In the genomic region with DNA sequence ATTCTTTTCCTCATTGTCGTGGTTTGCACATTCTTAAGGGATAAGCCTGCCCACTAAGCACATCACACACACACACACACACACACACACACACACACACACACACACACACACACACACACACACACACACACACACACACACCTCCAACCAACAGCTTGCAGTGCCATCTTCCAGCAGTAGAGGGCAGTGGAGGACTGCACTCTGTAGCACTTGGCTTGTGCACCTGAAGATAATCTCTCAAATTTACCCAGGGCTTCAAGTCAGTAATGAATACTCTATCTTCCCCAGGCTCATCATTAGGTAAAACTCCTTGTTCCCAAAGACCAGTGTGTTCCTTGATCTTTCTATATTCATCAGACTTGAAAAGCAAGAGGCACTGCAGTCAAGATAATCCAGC, we compare ENCODE assay signal across 9 mouse cellular contexts. TPM values are rescaled to one million over a fixed set of nuclear protein-coding genes. Genes with fewer than 3 reads are reported as not detected.
DNase-seq lines count a peak whose midpoint lies in the region; ATAC-seq and TF ChIP-seq lines count a peak whose summit lies in the region.
"Had no signal": no experiment of that assay in that cellular context is flagged by ENCODE, and none has a peak within 500 bp of the region (broad histone marks: within the 10 kb centered on the region; RNA-seq: fewer than 3 reads in every experiment).

No protein-coding gene starts in this region.

- TF ChIP-seq CTCF in CH12.LX (conservative IDR thresholded peaks at IDR 0.05 in 1 of 2, IDR thresholded peaks at IDR 0.05 in 1 of 2; ENCODE audit: low read depth in 2 of 2, low read length in 2 of 2), result peak; percentile 74 to 86
- peak; percentile 77 for TF ChIP-seq CTCF in bone marrow, adult 2 months (IDR thresholded peaks at IDR 0.05; ENCODE audit: control insufficient read depth, insufficient read depth, low read length)

- no peaks in the 10 kb centered on the region for H3K36me3 ChIP-seq in heart, embryonic 12.5 days
- H3K36me3 ChIP-seq in CH12.LX (replicated peaks in 1 of 2; ENCODE audit: control insufficient read depth in 1 of 2, insufficient read depth in 1 of 2, low read length in 1 of 2), result no peaks in the 10 kb centered on the region
- H3K36me3 ChIP-seq in liver, embryonic 13.5 days, result no peaks in the 10 kb centered on the region

- in situ Hi-C loops in CH12.LX (cut with MboI; ENCODE audit: low pct_ligation_motif_present, low pct_unique_long_range_greater_than_20kb, low sequenced_read_pairs), result no loop called here

- ATAC-seq in heart, embryonic 12.5 days (ENCODE audit: insufficient number of reproducible peaks, low FRiP score), result no peak
- peak; percentile 70 for ATAC-seq in frontal cortex, adult (ENCODE audit: low TSS enrichment)
- no peak for ATAC-seq in liver, embryonic 13.5 days (ENCODE audit: low read depth)
- ATAC-seq in inflammation-experienced regulatory T-cells, adult 6 months, result no peak

- H3K9ac ChIP-seq in heart, embryonic 12.5 days, result no peak overlapping the region
- no peak overlapping the region for H3K9ac ChIP-seq in CH12.LX (ENCODE audit: insufficient read depth, low read depth)
- H3K9ac ChIP-seq in liver, embryonic 13.5 days, result no peak overlapping the region

- dilution Hi-C loops in CH12.LX (cut with MboI; ENCODE audit: extremely low pct_ligation_motif_present, extremely low pct_unique_long_range_greater_than_20kb, low sequenced_read_pairs), result no loop called here

- H3K27ac ChIP-seq in heart, embryonic 12.5 days (ENCODE audit: poor library complexity, severe bottlenecking), result no peak overlapping the region
- no peak overlapping the region for H3K27ac ChIP-seq in CH12.LX (ENCODE audit: insufficient read depth, low read depth)
- no peak overlapping the region for H3K27ac ChIP-seq in bone marrow, adult 2 months (ENCODE audit: control insufficient read depth, insufficient read depth, low read depth, low read length, poor library complexity)
- no peak overlapping the region for H3K27ac ChIP-seq in liver, embryonic 13.5 days
- H3K27ac ChIP-seq: macrophage had no signal

- no peaks in the 10 kb centered on the region for H3K27me3 ChIP-seq in heart, embryonic 12.5 days (replicated peaks)
- no peaks in the 10 kb centered on the region for H3K27me3 ChIP-seq in CH12.LX (replicated peaks)
- 0 out of 2 replicates have a peak, but pooled peaks cover 3% of the 10 kb centered on the region for H3K27me3 ChIP-seq in liver, embryonic 13.5 days

- H3K4me3 ChIP-seq in heart, embryonic 12.5 days, result no peak overlapping the region
- no peak overlapping the region for H3K4me3 ChIP-seq in CH12.LX (replicated peaks in 1 of 3; ENCODE audit: low read depth in 2 of 3, low read length in 2 of 3, poor library complexity in 1 of 3)
- no peak overlapping the region for H3K4me3 ChIP-seq in bone marrow, adult 2 months (replicated peaks; ENCODE audit: control insufficient read depth, low read depth, low read length)
- no peak overlapping the region for H3K4me3 ChIP-seq in liver, embryonic 13.5 days (replicated peaks)

- H3K9me3 ChIP-seq in heart, embryonic 12.5 days (replicated peaks), result no peaks in the 10 kb centered on the region; the same call in 1 of the 2 replicates
- peaks cover 5% of the 10 kb centered on the region for H3K9me3 ChIP-seq in CH12.LX (replicated peaks; ENCODE audit: low read length)
- no peaks in the 10 kb centered on the region for H3K9me3 ChIP-seq in liver, embryonic 13.5 days (replicated peaks)

- TF ChIP-seq POLR2A in CH12.LX (IDR thresholded peaks at IDR 0.05; ENCODE audit: low read depth, low read length), result no peak
- no peak for TF ChIP-seq POLR2A in bone marrow, adult 2 months (IDR thresholded peaks at IDR 0.05; ENCODE audit: borderline replicate concordance, control insufficient read depth, low read depth, low read length)

- WGBS in heart, embryonic 12.5 days, result 6% methylated on average over 1 of the region's 1 CpGs
- 6% methylated on average over 1 of the region's 1 CpGs for WGBS in bone marrow, adult 2 months
- 0% methylated on average over 1 of the region's 1 CpGs for WGBS in liver, embryonic 13.5 days (ENCODE audit: insufficient replicate concordance)

- H3K4me1 ChIP-seq in heart, embryonic 12.5 days (replicated peaks), result peaks cover 8% of the 10 kb centered on the region; the same call in 1 of the 2 replicates
- H3K4me1 ChIP-seq in CH12.LX (ENCODE audit: control insufficient read depth in 1 of 2, insufficient read depth in 2 of 2), result peaks cover 2 to 5% of the 10 kb centered on the region in 2 experiments; a peak in 1 of 4 replicates
- H3K4me1 ChIP-seq in bone marrow, adult 2 months (ENCODE audit: control insufficient read depth, insufficient read depth, low read length), result no peaks in the 10 kb centered on the region
- H3K4me1 ChIP-seq in liver, embryonic 13.5 days (replicated peaks), result no peaks in the 10 kb centered on the region

- H3K79me2 ChIP-seq in CH12.LX (replicated peaks; ENCODE audit: control insufficient read depth, extremely low read depth, insufficient read depth, poor library complexity, severe bottlenecking), result no peaks in the 10 kb centered on the region

- DNase-seq in heart, postnatal 4 days, result peak; percentile 40
- peak; percentile 81 for DNase-seq in CH12.LX (ENCODE audit: extremely low read depth)
- peak; percentile 15 for DNase-seq in liver, embryonic 13.5 days
- peak; percentile 33 for DNase-seq in right cerebral cortex, adult 18-20 months

- peak; percentile 83 for TF ChIP-seq RAD21 in CH12.LX (IDR thresholded peaks at IDR 0.05; ENCODE audit: low read depth, low read length)

- no peak for TF ChIP-seq EP300 in CH12.LX (IDR thresholded peaks at IDR 0.05; ENCODE audit: low read length)

- H3K4me2 ChIP-seq in heart, embryonic 12.5 days, result no peak overlapping the region
- H3K4me2 ChIP-seq in CH12.LX (ENCODE audit: insufficient read depth, low read depth, poor library complexity, severe bottlenecking), result no peak overlapping the region
- H3K4me2 ChIP-seq in liver, embryonic 13.5 days, result no peak overlapping the region

TF ChIP-seq in CH12.LX, 34 proteins besides CTCF, POLR2A, EP300 and RAD21:
- TF ChIP-seq JUN (IDR thresholded peaks at IDR 0.05; ENCODE audit: insufficient read depth, low read depth, low read length) (no peak), ZC3H11A (IDR thresholded peaks at IDR 0.05; ENCODE audit: low read depth, low read length) (peak; percentile 63), ETS1 (conservative IDR thresholded peaks at IDR 0.05; ENCODE audit: low read depth, low read length) (0 out of 2 replicates have a peak, but pooled peaks have one; percentile 4), TCF12 (IDR thresholded peaks at IDR 0.05; ENCODE audit: low read depth, low read length) (peak; percentile 23; the same call in 1 of the 2 replicates), MEF2A (IDR thresholded peaks at IDR 0.05; ENCODE audit: borderline replicate concordance, low read depth, low read length) (0 out of 2 replicates have a peak, but pooled peaks have one; percentile 19), SMC3 (IDR thresholded peaks at IDR 0.05; ENCODE audit: low read depth, low read length) (peak; percentile 85), KAT2A (IDR thresholded peaks at IDR 0.05; ENCODE audit: insufficient replicate concordance, low read length) (no peak), PAX5 (IDR thresholded peaks at IDR 0.05; ENCODE audit: low read length) (no peak)

RNA-seq across cellular contexts. Expression of a gene that starts 41.8 kb away (rescaled TPM):
- total RNA-seq in heart, postnatal 4 days (2021), result under 1 TPM; 0.34 to 0.48 TPM
- not detected in 2 replicates for polyA plus RNA-seq in heart, embryonic 12.5 days (2016; fragmentation: Nextera tagmentation; extraction: Ambion mirVana)
- total RNA-seq in CH12.LX (2012; rRNA removed), result not detected in 2 replicates
- total RNA-seq in CH12.LX (2014; rRNA removed), result not detected in 2 replicates
- polyA plus RNA-seq in CH12.LX (2012; ENCODE audit: insufficient read length, low read depth), result not detected in 2 replicates
- polyA plus RNA-seq in bone marrow, adult 2 months (2011; ENCODE audit: insufficient read depth, insufficient read length, low replicate concordance, missing spikeins), result not detected in 2 replicates
- polyA plus RNA-seq in liver, embryonic 13.5 days (2015; fragmentation: Nextera tagmentation; extraction: Ambion mirVana), result 0.09 TPM in 1 of 2 replicates, not detected in the other
- not detected for polyA plus RNA-seq in inflammation-experienced regulatory T-cells, adult 6 months (2017; shearing (Covaris generic))
- polyA plus RNA-seq: macrophage had no signal

Comparison
In these comparisons a context has a peak if more than half of its experiments do, and no peak if none do; other contexts are left out.
1. DNase-seq: peak in every context shown above with its lines; median percentile 81 in CH12.LX; 40 in heart, postnatal 4 days; 33 in right cerebral cortex, adult 18-20 months; 15 in liver, embryonic 13.5 days.